Mouse (Mus musculus): ENCODE data around the gene Pitpnm3. TPM values are rescaled to one million over a fixed set of nuclear protein-coding genes. Genes with fewer than 3 reads are reported as not detected.

Pitpnm3 gene
- polyA plus RNA-seq, 1 experiment from 2014 or later = 5.3 TPM

GRCm38 (mm10) chr11:72134536-72135382 is 819 bp downstream of the Pitpnm3 start:
- Histone ChIP-seq H3K9me3 (replicated peaks) (no peaks in the 10 kb centered on the region), H3K4me2 (peak overlapping the region; percentile 93), H3K9ac (replicated peaks) (peak overlapping the region; percentile 75), H3K4me3 (replicated peaks) (peak overlapping the region; percentile 69), H3K4me1 (peaks cover 53% of the 10 kb centered on the region), H3K36me3 (no peaks in the 10 kb centered on the region), H3K27me3 (replicated peaks) (peaks cover 42% of the 10 kb centered on the region), H3K27ac (replicated peaks) (0 out of 2 replicates have a peak overlapping the region, but pooled peaks have one; percentile 56)
- peak; percentile 45; the same call in 1 of the 2 replicates for ATAC-seq (ENCODE audit: low FRiP score)
- WGBS = 15% methylated on average over 24 of the region's 24 CpGs

- H3K27me3 ChIP-seq (replicated peaks) = peaks cover 40% of the 10 kb centered on the region
- 72% methylated on average over 10 of the region's 10 CpGs for WGBS
- no peak overlapping the region for H3K27ac ChIP-seq (replicated peaks)
- ATAC-seq (ENCODE audit: low FRiP score) = no peak
- peaks cover 56% of the 10 kb centered on the region for H3K4me1 ChIP-seq
- no peak overlapping the region for H3K4me3 ChIP-seq (replicated peaks)
- no peaks in the 10 kb centered on the region for H3K9me3 ChIP-seq (replicated peaks)
- H3K4me2 ChIP-seq = no peak overlapping the region
- no peaks in the 10 kb centered on the region for H3K36me3 ChIP-seq
- H3K9ac ChIP-seq (replicated peaks) = no peak overlapping the region
Measured at GRCm38 (mm10) chr11:72133075-72133474, 2.5 kb downstream of the Pitpnm3 start.

GRCm38 (mm10) chr11:72132266-72132665 is 3.3 kb downstream of the Pitpnm3 start:
- Histone ChIP-seq H3K4me3 (replicated peaks) (no peak overlapping the region), H3K4me1 (peaks cover 64% of the 10 kb centered on the region), H3K36me3 (no peaks in the 10 kb centered on the region), H3K4me2 (no peak overlapping the region), H3K27ac (replicated peaks) (no peak overlapping the region), H3K9me3 (replicated peaks) (no peaks in the 10 kb centered on the region), H3K27me3 (replicated peaks) (peaks cover 31% of the 10 kb centered on the region), H3K9ac (replicated peaks) (no peak overlapping the region)
- WGBS = 10% methylated on average over 3 of the region's 3 CpGs
- ATAC-seq (ENCODE audit: low FRiP score) = no peak

GRCm38 (mm10) chr11:72131697-72132096 is 3.9 kb downstream of the Pitpnm3 start:
- Histone ChIP-seq H3K4me2 (no peak overlapping the region), H3K9me3 (replicated peaks) (no peaks in the 10 kb centered on the region), H3K27ac (replicated peaks) (no peak overlapping the region), H3K27me3 (replicated peaks) (peaks cover 26% of the 10 kb centered on the region), H3K36me3 (no peaks in the 10 kb centered on the region), H3K4me3 (replicated peaks) (no peak overlapping the region), H3K9ac (replicated peaks) (no peak overlapping the region), H3K4me1 (peaks cover 62% of the 10 kb centered on the region)
- ATAC-seq (ENCODE audit: low FRiP score) = no peak
- 89% methylated on average over 1 of the region's 1 CpGs for WGBS

GRCm38 (mm10) chr11:72130905-72131304 is 4.7 kb downstream of the Pitpnm3 start:
- no peak for ATAC-seq (ENCODE audit: low FRiP score)
- H3K27me3 ChIP-seq (replicated peaks) = peaks cover 21% of the 10 kb centered on the region
- no peak overlapping the region for H3K4me3 ChIP-seq (replicated peaks)
- no peaks in the 10 kb centered on the region for H3K9me3 ChIP-seq (replicated peaks)
- H3K4me2 ChIP-seq = no peak overlapping the region
- H3K4me1 ChIP-seq = peaks cover 54% of the 10 kb centered on the region
- H3K9ac ChIP-seq (replicated peaks) = no peak overlapping the region
- WGBS = 93% methylated on average over 3 of the region's 3 CpGs
- H3K36me3 ChIP-seq = no peaks in the 10 kb centered on the region
- no peak overlapping the region for H3K27ac ChIP-seq (replicated peaks)

- H3K4me3 ChIP-seq (replicated peaks) = no peak overlapping the region
- 72% methylated on average over 3 of the region's 3 CpGs for WGBS
- no peak overlapping the region for H3K9ac ChIP-seq (replicated peaks)
- no peak overlapping the region for H3K4me2 ChIP-seq
- peaks cover 52% of the 10 kb centered on the region for H3K4me1 ChIP-seq
- H3K9me3 ChIP-seq (replicated peaks) = no peaks in the 10 kb centered on the region
- H3K27ac ChIP-seq (replicated peaks) = no peak overlapping the region
- H3K36me3 ChIP-seq = no peaks in the 10 kb centered on the region
- ATAC-seq (ENCODE audit: low FRiP score) = no peak
- H3K27me3 ChIP-seq (replicated peaks) = peaks cover 21% of the 10 kb centered on the region
Measured at GRCm38 (mm10) chr11:72130472-72130871, 5.1 kb downstream of the Pitpnm3 start.

GRCm38 (mm10) chr11:72130021-72130420 is 5.6 kb downstream of the Pitpnm3 start:
- no peak overlapping the region for H3K4me2 ChIP-seq
- H3K27me3 ChIP-seq (replicated peaks) = peaks cover 21% of the 10 kb centered on the region
- H3K36me3 ChIP-seq = no peaks in the 10 kb centered on the region
- H3K27ac ChIP-seq (replicated peaks) = no peak overlapping the region
- H3K9me3 ChIP-seq (replicated peaks) = no peaks in the 10 kb centered on the region
- no peak for ATAC-seq (ENCODE audit: low FRiP score)
- H3K9ac ChIP-seq (replicated peaks) = no peak overlapping the region
- no peak overlapping the region for H3K4me3 ChIP-seq (replicated peaks)
- peaks cover 49% of the 10 kb centered on the region for H3K4me1 ChIP-seq
- WGBS = 15% methylated on average over 11 of the region's 11 CpGs

GRCm38 (mm10) chr11:72129032-72129894 is 6.3 kb downstream of the Pitpnm3 start:
- no peaks in the 10 kb centered on the region for H3K36me3 ChIP-seq
- no peaks in the 10 kb centered on the region for H3K9me3 ChIP-seq (replicated peaks)
- H3K9ac ChIP-seq (replicated peaks) = no peak overlapping the region
- no peak overlapping the region for H3K4me2 ChIP-seq
- H3K4me3 ChIP-seq (replicated peaks) = no peak overlapping the region
- peaks cover 41% of the 10 kb centered on the region for H3K4me1 ChIP-seq
- peaks cover 13% of the 10 kb centered on the region for H3K27me3 ChIP-seq (replicated peaks)
- 71% methylated on average over 8 of the region's 8 CpGs for WGBS
- ATAC-seq (ENCODE audit: low FRiP score) = no peak
- H3K27ac ChIP-seq (replicated peaks) = no peak overlapping the region

- H3K4me1 ChIP-seq = peaks cover 33% of the 10 kb centered on the region
- H3K27ac ChIP-seq (replicated peaks) = no peak overlapping the region
- H3K4me3 ChIP-seq (replicated peaks) = no peak overlapping the region
- no peak overlapping the region for H3K4me2 ChIP-seq
- ATAC-seq (ENCODE audit: low FRiP score) = no peak
- peaks cover under 1% of the 10 kb centered on the region; the same call in 1 of the 2 replicates for H3K27me3 ChIP-seq (replicated peaks)
- WGBS = 81% methylated on average over 5 of the region's 5 CpGs
- H3K9ac ChIP-seq (replicated peaks) = no peak overlapping the region
- no peaks in the 10 kb centered on the region for H3K36me3 ChIP-seq
- H3K9me3 ChIP-seq (replicated peaks) = no peaks in the 10 kb centered on the region
Measured at GRCm38 (mm10) chr11:72127450-72128189, 8.0 kb downstream of the Pitpnm3 start.

- no peaks in the 10 kb centered on the region for H3K36me3 ChIP-seq
- peaks cover 21% of the 10 kb centered on the region for H3K4me1 ChIP-seq
- ATAC-seq (ENCODE audit: low FRiP score) = no peak
- no peak overlapping the region for H3K4me2 ChIP-seq
- H3K9me3 ChIP-seq (replicated peaks) = no peaks in the 10 kb centered on the region
- H3K9ac ChIP-seq (replicated peaks) = no peak overlapping the region
- WGBS = 73% methylated on average over 3 of the region's 3 CpGs
- H3K27ac ChIP-seq (replicated peaks) = no peak overlapping the region
- H3K4me3 ChIP-seq (replicated peaks) = no peak overlapping the region
- H3K27me3 ChIP-seq (replicated peaks) = no peaks in the 10 kb centered on the region
Measured at GRCm38 (mm10) chr11:72125781-72126180, 9.8 kb downstream of the Pitpnm3 start.

- H3K27me3 ChIP-seq (replicated peaks) = no peaks in the 10 kb centered on the region
- H3K9me3 ChIP-seq (replicated peaks) = no peaks in the 10 kb centered on the region
- 71% methylated on average over 4 of the region's 4 CpGs for WGBS
- no peak overlapping the region for H3K4me3 ChIP-seq (replicated peaks)
- H3K36me3 ChIP-seq = no peaks in the 10 kb centered on the region
- H3K4me2 ChIP-seq = no peak overlapping the region
- no peak for ATAC-seq (ENCODE audit: low FRiP score)
- peaks cover 9% of the 10 kb centered on the region for H3K4me1 ChIP-seq
- H3K27ac ChIP-seq (replicated peaks) = no peak overlapping the region
- H3K9ac ChIP-seq (replicated peaks) = no peak overlapping the region
Measured at GRCm38 (mm10) chr11:72123531-72123930, 12.0 kb downstream of the Pitpnm3 start.
